Mouse (Mus musculus): ENCODE results near the gene Insl3. TPM values are rescaled to one million over a fixed set of nuclear protein-coding genes. Genes with fewer than 3 reads are reported as not detected.

Gene Insl3
- polyA plus RNA-seq, 1 experiment: 0.14 TPM

- no peak for TF ChIP-seq CTCF (IDR thresholded peaks at IDR 0.05; ENCODE audit: control insufficient read depth, insufficient read depth, insufficient read length)
- no peak for TF ChIP-seq MYOD1 (IDR thresholded peaks at IDR 0.05; ENCODE audit: control insufficient read depth, insufficient read length, low read depth)
- no peak for TF ChIP-seq MAX (IDR thresholded peaks at IDR 0.05)
- no peak for TF ChIP-seq MYOG (IDR thresholded peaks at IDR 0.05; ENCODE audit: control insufficient read depth, extremely low read depth, insufficient read length)
- no peak for TF ChIP-seq FOSL1 (IDR thresholded peaks at IDR 0.05; ENCODE audit: insufficient read depth, low read length, poor library complexity, severe bottlenecking)
- no peak for TF ChIP-seq CEBPB (IDR thresholded peaks at IDR 0.05; ENCODE audit: low read depth)
- TF ChIP-seq USF1 (IDR thresholded peaks at IDR 0.05; ENCODE audit: low read depth): no peak
- H3K27me3 ChIP-seq (ENCODE audit: control insufficient read depth, insufficient read depth, insufficient read length): no peaks in the 10 kb centered on the region
- H3K36me3 ChIP-seq (ENCODE audit: control insufficient read depth, insufficient read depth): no peaks in the 10 kb centered on the region
- no peaks in the 10 kb centered on the region for H3K79me3 ChIP-seq (ENCODE audit: low read depth)
- H3ac ChIP-seq (ENCODE audit: control insufficient read depth, insufficient read length, low read depth): no peak overlapping the region
- H3K79me2 ChIP-seq (ENCODE audit: control insufficient read depth, insufficient read depth): no peaks in the 10 kb centered on the region
- H3K4me3 ChIP-seq (ENCODE audit: insufficient read depth, poor library complexity, severe bottlenecking): no peak overlapping the region
Observed at GRCm38 (mm10) chr8:71674071-71674470, 14.9 kb upstream of the Insl3 start.

- Histone ChIP-seq H3K27me3 (ENCODE audit: control insufficient read depth, insufficient read depth, insufficient read length) (no peaks in the 10 kb centered on the region), H3K79me2 (ENCODE audit: control insufficient read depth, insufficient read depth) (no peaks in the 10 kb centered on the region), H3K79me3 (ENCODE audit: low read depth) (no peaks in the 10 kb centered on the region), H3K4me3 (ENCODE audit: insufficient read depth, poor library complexity, severe bottlenecking) (no peak overlapping the region), H3K36me3 (ENCODE audit: control insufficient read depth, insufficient read depth) (no peaks in the 10 kb centered on the region), H3ac (ENCODE audit: control insufficient read depth, insufficient read length, low read depth) (no peak overlapping the region)
- TF ChIP-seq MYOG (IDR thresholded peaks at IDR 0.05; ENCODE audit: control insufficient read depth, extremely low read depth, insufficient read length): no peak
- TF ChIP-seq USF1 (IDR thresholded peaks at IDR 0.05; ENCODE audit: low read depth): no peak
- TF ChIP-seq CTCF (IDR thresholded peaks at IDR 0.05; ENCODE audit: control insufficient read depth, insufficient read depth, insufficient read length): no peak
- TF ChIP-seq MYOD1 (IDR thresholded peaks at IDR 0.05; ENCODE audit: control insufficient read depth, insufficient read length, low read depth): no peak
- TF ChIP-seq MAX (IDR thresholded peaks at IDR 0.05): no peak
- TF ChIP-seq FOSL1 (IDR thresholded peaks at IDR 0.05; ENCODE audit: insufficient read depth, low read length, poor library complexity, severe bottlenecking): no peak
- TF ChIP-seq CEBPB (IDR thresholded peaks at IDR 0.05; ENCODE audit: low read depth): no peak
Observed at GRCm38 (mm10) chr8:71675456-71676019, 13.5 kb upstream of the Insl3 start.

GRCm38 (mm10) chr8:71676020-71676741, 12.8 kb upstream of the Insl3 start, which contains the start of gene Jak3:
Gene Jak3, plus strand, starts transcription at chr8:71676296.
- Histone ChIP-seq H3K79me2 (ENCODE audit: control insufficient read depth, insufficient read depth) (no peaks in the 10 kb centered on the region), H3K79me3 (ENCODE audit: low read depth) (no peaks in the 10 kb centered on the region), H3K27me3 (ENCODE audit: control insufficient read depth, insufficient read depth, insufficient read length) (no peaks in the 10 kb centered on the region), H3K36me3 (ENCODE audit: control insufficient read depth, insufficient read depth) (no peaks in the 10 kb centered on the region), H3K4me3 (ENCODE audit: insufficient read depth, poor library complexity, severe bottlenecking) (peak within 1 kb of the TSS; percentile 37), H3ac (ENCODE audit: control insufficient read depth, insufficient read length, low read depth) (peak within 1 kb of the TSS; percentile 95)
- no peak for TF ChIP-seq CEBPB (IDR thresholded peaks at IDR 0.05; ENCODE audit: low read depth)
- TF ChIP-seq CTCF (IDR thresholded peaks at IDR 0.05; ENCODE audit: control insufficient read depth, insufficient read depth, insufficient read length): no peak
- no peak for TF ChIP-seq USF1 (IDR thresholded peaks at IDR 0.05; ENCODE audit: low read depth)
- no peak for TF ChIP-seq MAX (IDR thresholded peaks at IDR 0.05)
- no peak for TF ChIP-seq MYOG (IDR thresholded peaks at IDR 0.05; ENCODE audit: control insufficient read depth, extremely low read depth, insufficient read length)
- TF ChIP-seq FOSL1 (IDR thresholded peaks at IDR 0.05; ENCODE audit: insufficient read depth, low read length, poor library complexity, severe bottlenecking): no peak
- TF ChIP-seq MYOD1 (IDR thresholded peaks at IDR 0.05; ENCODE audit: control insufficient read depth, insufficient read length, low read depth): no peak

- H3K4me3 ChIP-seq (ENCODE audit: insufficient read depth, poor library complexity, severe bottlenecking): peak overlapping the region; percentile 37
- H3ac ChIP-seq (ENCODE audit: control insufficient read depth, insufficient read length, low read depth): no peak overlapping the region
- no peaks in the 10 kb centered on the region for H3K79me3 ChIP-seq (ENCODE audit: low read depth)
- no peaks in the 10 kb centered on the region for H3K79me2 ChIP-seq (ENCODE audit: control insufficient read depth, insufficient read depth)
- TF ChIP-seq CTCF (IDR thresholded peaks at IDR 0.05; ENCODE audit: control insufficient read depth, insufficient read depth, insufficient read length) (no peak), FOSL1 (IDR thresholded peaks at IDR 0.05; ENCODE audit: insufficient read depth, low read length, poor library complexity, severe bottlenecking) (no peak), MAX (IDR thresholded peaks at IDR 0.05) (no peak), MYOG (IDR thresholded peaks at IDR 0.05; ENCODE audit: control insufficient read depth, extremely low read depth, insufficient read length) (no peak)
- no peaks in the 10 kb centered on the region for H3K36me3 ChIP-seq (ENCODE audit: control insufficient read depth, insufficient read depth)
- no peaks in the 10 kb centered on the region for H3K27me3 ChIP-seq (ENCODE audit: control insufficient read depth, insufficient read depth, insufficient read length)
Observed at GRCm38 (mm10) chr8:71676803-71677202, 12.2 kb upstream of the Insl3 start.

- H3ac ChIP-seq (ENCODE audit: control insufficient read depth, insufficient read length, low read depth): no peak overlapping the region
- no peak overlapping the region for H3K4me3 ChIP-seq (ENCODE audit: insufficient read depth, poor library complexity, severe bottlenecking)
- H3K36me3 ChIP-seq (ENCODE audit: control insufficient read depth, insufficient read depth): no peaks in the 10 kb centered on the region
- H3K79me2 ChIP-seq (ENCODE audit: control insufficient read depth, insufficient read depth): no peaks in the 10 kb centered on the region
- H3K27me3 ChIP-seq (ENCODE audit: control insufficient read depth, insufficient read depth, insufficient read length): no peaks in the 10 kb centered on the region
- TF ChIP-seq CTCF (IDR thresholded peaks at IDR 0.05; ENCODE audit: control insufficient read depth, insufficient read depth, insufficient read length): no peak
- TF ChIP-seq FOSL1 (IDR thresholded peaks at IDR 0.05; ENCODE audit: insufficient read depth, low read length, poor library complexity, severe bottlenecking): no peak
- TF ChIP-seq USF1 (IDR thresholded peaks at IDR 0.05; ENCODE audit: low read depth): no peak
- no peak for TF ChIP-seq CEBPB (IDR thresholded peaks at IDR 0.05; ENCODE audit: low read depth)
- no peak for TF ChIP-seq MAX (IDR thresholded peaks at IDR 0.05)
- TF ChIP-seq MYOD1 (IDR thresholded peaks at IDR 0.05; ENCODE audit: control insufficient read depth, insufficient read length, low read depth): no peak
- no peak for TF ChIP-seq MYOG (IDR thresholded peaks at IDR 0.05; ENCODE audit: control insufficient read depth, extremely low read depth, insufficient read length)
- no peaks in the 10 kb centered on the region for H3K79me3 ChIP-seq (ENCODE audit: low read depth)
Observed at GRCm38 (mm10) chr8:71677555-71677954, 11.5 kb upstream of the Insl3 start.

Measured in C2C12 (cell line).